Mouse (Mus musculus): Measurements from ENCODE around the gene Tmem176b.

GRCm38 (mm10) chr6:48864181-48864580 lies 22.9 kb upstream of the Tmem176b start:
- TF ChIP-seq CTCF (IDR thresholded peaks at IDR 0.05; ENCODE audit: control insufficient read depth, insufficient read depth, low read length) (no peak), POLR2A (IDR thresholded peaks at IDR 0.05; ENCODE audit: borderline replicate concordance, control insufficient read depth, low read depth, low read length) (no peak)
